Mouse (Mus musculus) cerebellum, postnatal 14 days (tissue): ENCODE results near the gene Myo3b.

Experiments used
- DNase-seq, 2 experiments: peaks; one replicate each; pipeline ENCODE4 v3.0.0; 2021; ENCODE audit warnings: mixed read lengths in 2 of 2

Myo3b gene

GRCm38 (mm10) chr2:70066338-70067022, 27.6 kb downstream of the Myo3b start:
- DNase-seq, result no peak

DNA sequence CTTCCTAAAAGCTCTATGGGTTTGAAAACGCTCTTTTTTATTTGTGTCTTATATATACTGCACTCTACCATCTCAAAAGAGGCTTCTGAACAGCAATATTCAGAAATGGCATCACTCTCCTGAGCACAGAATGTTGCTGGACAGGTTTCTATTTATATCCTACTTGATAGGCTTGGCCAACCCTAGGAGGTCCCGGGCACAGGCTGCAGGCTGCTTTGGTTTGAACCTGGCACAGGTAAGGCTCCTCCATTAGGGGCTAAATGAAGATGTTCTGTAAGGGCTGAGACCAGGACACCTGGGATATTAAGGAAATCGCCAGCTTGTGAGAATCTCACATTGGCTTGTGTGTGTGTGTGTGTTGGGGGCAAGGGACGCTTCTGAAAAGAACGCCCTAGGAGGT, 30.9 kb downstream of the Myo3b start:
- DNase-seq, result peak; percentile 58 to 67

GRCm38 (mm10) chr2:70083444-70084020, 44.6 kb downstream of the Myo3b start:
- no peak for DNase-seq

DNA sequence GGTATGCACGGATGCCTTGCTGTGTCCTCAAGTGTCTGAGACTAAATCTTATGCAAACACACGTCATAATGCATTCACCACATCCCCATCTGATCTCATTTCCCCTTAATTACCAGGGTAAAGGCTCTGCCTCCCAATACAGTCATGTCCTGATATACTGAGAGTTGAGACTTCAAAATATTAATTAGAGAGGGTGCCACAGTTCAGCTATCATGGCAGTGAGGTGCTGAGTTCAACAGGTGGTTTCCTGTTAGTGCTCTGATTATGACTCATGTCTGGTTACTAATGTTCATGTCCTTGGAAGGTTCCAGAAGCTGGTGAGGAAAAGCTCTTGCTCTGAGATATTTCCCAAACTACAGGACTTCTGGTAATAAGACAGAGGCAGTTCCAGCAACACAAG, 52.3 kb downstream of the Myo3b start:
- DNase-seq, result no peak

- no peak for DNase-seq
These were observed 53.0 kb downstream of the Myo3b start for GRCm38 (mm10) chr2:70091801-70092522.

- no peak for DNase-seq
These were observed 53.7 kb downstream of the Myo3b start for GRCm38 (mm10) chr2:70092665-70093064.

DNA sequence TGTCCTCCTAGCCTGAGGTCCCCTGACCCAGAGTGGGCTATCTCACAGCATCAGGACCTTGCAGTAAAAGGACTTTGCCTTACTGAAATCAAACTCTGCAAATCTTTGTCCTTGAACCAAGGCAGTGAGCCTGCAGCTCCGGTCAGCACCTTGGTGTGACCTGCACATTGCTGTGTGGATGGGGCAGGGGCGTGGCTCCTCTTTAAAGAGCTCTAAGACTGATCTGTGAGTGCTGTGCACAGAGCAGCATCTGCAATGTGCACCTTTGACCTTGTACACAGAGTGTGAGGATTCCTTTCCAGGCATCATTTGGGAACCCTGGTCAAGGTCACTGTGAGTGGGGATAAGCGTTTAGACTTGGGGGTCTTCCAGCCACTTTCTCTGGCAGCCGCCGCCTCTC, 55.5 kb downstream of the Myo3b start:
- no peak for DNase-seq

GRCm38 (mm10) chr2:70097229-70098095, 58.5 kb downstream of the Myo3b start:
- DNase-seq, result peak in 1 of 2 experiments; percentile 9

- DNase-seq, result no peak
These were observed 60.5 kb downstream of the Myo3b start for GRCm38 (mm10) chr2:70099459-70099858.

GRCm38 (mm10) chr2:70105286-70106030, 66.5 kb downstream of the Myo3b start:
- no peak for DNase-seq

- DNase-seq, result no peak
These were observed 70.1 kb downstream of the Myo3b start for GRCm38 (mm10) chr2:70109010-70109409.

DNA sequence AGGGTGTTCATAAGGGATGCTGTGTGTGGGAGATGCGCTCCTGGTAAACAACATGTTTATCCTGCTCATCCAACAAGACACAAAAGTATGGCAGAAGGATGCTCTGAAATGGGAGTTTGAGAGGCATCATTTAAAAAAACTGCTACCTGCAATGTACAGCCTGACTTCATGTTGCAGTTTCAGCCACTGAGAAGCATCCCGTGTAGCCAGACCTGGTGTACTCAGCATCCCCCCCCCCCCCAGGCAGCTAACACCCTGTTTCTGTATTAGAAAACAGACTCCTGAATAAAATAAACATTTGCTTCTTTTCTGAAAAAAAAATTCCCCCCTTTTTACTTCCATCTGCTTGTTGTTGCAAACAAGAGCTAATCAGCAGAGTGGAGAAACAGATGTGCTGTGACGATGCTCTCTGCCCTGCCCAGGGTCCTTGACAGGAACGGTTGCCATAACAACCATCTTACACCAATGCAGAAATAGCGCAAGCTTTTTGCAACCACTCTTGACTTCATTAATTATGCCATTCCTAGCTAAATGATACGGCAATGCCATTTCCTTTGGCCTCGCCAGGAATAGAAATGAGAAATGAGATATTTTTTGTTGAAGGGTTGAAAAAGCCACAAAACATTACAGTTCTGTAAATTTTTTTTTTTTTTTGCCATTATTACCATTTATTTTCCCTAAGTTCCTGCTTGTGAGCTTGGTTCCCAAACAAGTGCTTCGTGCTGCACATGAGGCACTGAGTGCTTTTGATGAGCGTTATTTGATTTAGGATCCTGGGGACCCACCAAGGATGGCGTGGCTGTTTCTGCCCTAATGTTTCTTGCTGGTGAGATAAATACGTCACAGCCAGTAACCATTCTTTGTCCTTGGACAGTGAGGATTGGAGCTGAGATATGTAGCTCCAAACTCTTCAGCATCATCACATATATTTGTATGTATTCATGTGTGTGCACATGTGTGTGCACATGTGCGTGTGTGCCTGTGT, 75.2 kb downstream of the Myo3b start:
- DNase-seq, result no peak

- DNase-seq, result no peak
These were observed 79.7 kb downstream of the Myo3b start for GRCm38 (mm10) chr2:70118376-70119264.

- no peak for DNase-seq
These were observed 80.3 kb downstream of the Myo3b start for GRCm38 (mm10) chr2:70119265-70119663.

GRCm38 (mm10) chr2:70126330-70126729, 87.4 kb downstream of the Myo3b start:
- DNase-seq, result no peak

DNA sequence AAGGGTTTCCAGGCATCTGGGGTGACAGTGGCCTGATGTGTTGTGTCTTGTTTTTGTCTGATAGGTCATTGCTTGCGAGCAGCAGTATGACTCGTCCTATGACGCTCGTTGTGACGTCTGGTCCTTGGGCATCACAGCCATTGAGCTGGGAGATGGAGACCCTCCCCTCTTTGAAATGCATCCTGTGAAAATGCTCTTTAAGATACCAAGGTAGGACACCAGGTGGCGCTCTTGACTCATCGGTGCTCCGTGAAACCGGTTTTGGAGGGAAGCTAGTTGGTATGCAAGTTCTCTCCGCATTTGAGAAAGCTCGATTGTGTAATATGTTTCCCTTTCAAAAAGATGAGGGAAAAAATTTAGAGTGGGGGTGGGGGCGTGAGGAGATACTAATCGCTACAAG, 87.9 kb downstream of the Myo3b start:
- peak; percentile 90 to 92 for DNase-seq

- no peak for DNase-seq
These were observed 88.6 kb downstream of the Myo3b start for GRCm38 (mm10) chr2:70127351-70128148.

GRCm38 (mm10) chr2:70128590-70128989, 89.7 kb downstream of the Myo3b start:
- no peak for DNase-seq

DNA sequence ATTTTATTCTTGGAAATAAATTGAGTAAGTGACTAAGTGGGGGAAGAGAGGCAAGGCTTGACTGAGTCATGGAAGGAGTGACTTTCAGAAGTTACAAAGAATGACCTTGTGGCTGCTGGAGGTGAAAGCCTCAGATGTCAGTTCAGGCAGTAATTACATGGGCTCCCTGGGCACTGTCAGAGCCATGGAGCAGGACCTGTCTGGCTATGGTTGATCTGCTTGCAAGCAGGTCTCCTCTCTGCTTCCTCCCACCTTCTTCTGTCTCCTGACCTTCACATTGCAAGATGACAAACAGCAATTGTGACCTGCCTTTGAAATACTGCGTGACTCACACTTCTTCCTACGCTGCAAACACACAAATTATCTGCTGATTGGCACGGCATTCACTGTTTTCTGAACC, 90.6 kb downstream of the Myo3b start:
- DNase-seq, result no peak
